Mouse (Mus musculus): ENCODE results near the gene Slc25a36. TPM values are rescaled to one million over a fixed set of nuclear protein-coding genes. Genes with fewer than 3 reads are reported as not detected.

Gene Slc25a36
- polyA plus RNA-seq, 1 experiment from 2014 or later: 8.0 TPM

DNA sequence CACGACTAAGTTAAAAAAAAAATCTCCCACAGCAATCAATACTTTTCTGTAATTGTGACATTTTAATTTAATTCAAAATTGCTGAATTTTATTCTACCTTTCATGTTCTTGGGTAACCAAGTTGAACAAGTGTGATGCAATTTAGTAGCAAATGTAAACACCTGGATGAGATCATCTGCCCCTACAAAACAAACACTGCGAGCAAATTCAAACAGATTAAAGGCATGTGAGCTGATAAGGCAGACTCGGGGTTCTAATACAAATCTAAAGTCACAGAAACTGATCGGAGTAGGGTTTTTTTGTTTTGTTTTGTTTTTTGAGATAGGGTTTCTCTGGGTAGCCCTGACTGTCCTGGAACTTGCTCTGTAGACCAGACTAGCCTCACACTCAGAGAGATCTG, 12.0 kb downstream of the Slc25a36 start:
- Histone ChIP-seq H3K27me3 (ENCODE audit: control insufficient read depth, insufficient read depth, low read depth, low read length) (peaks cover 18% of the 10 kb centered on the region), H3K9ac (ENCODE audit: low read depth, low read length) (no peak overlapping the region), H3K27ac (ENCODE audit: low read length) (no peak overlapping the region), H3K4me2 (ENCODE audit: low read depth, low read length) (no peak overlapping the region), H3K4me1 (ENCODE audit: control insufficient read depth, low read depth, low read length) (peaks cover 4% of the 10 kb centered on the region), H3K36me3 (ENCODE audit: control insufficient read depth, insufficient read depth) (no peaks in the 10 kb centered on the region; the same call in none of the 2 replicates), H3K4me3 (ENCODE audit: low read depth, low read length) (no peak overlapping the region), H3K9me3 (replicated peaks; ENCODE audit: control insufficient read depth, low read length) (no peaks in the 10 kb centered on the region)
- 34% methylated on average over 4 of the region's 4 CpGs for WGBS (ENCODE audit: insufficient replicate concordance)
- peak; percentile 30; the same call in 1 of the 2 replicates for ATAC-seq (ENCODE audit: low read depth)

DNA sequence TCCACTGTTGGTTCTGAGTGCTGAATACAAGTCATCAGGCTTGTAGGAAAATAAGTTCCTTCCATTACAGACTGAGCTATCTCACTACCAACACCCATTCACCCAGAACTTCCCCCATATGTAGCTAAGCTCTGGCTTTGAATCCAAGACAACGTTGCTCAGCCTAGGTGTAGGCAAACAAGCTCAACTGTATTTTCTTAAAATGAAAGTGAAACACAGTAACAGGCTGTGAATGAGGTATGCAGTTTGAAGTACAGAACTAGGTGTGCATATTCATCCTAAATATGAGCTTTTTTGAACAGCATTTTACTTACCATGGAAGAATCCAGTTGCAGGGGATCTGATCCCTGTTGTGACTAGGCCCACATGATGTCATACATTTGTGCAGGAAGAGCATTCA, 14.8 kb downstream of the Slc25a36 start:
- H3K27me3 ChIP-seq (ENCODE audit: control insufficient read depth, insufficient read depth, low read depth, low read length): peaks cover 14% of the 10 kb centered on the region
- WGBS (ENCODE audit: insufficient replicate concordance): 60% methylated on average over 1 of the region's 1 CpGs
- no peak overlapping the region for H3K9ac ChIP-seq (ENCODE audit: low read depth, low read length)
- H3K9me3 ChIP-seq (replicated peaks; ENCODE audit: control insufficient read depth, low read length): no peaks in the 10 kb centered on the region
- H3K27ac ChIP-seq (ENCODE audit: low read length): no peak overlapping the region
- no peaks in the 10 kb centered on the region; the same call in none of the 2 replicates for H3K36me3 ChIP-seq (ENCODE audit: control insufficient read depth, insufficient read depth)
- no peaks in the 10 kb centered on the region for H3K4me1 ChIP-seq (ENCODE audit: control insufficient read depth, low read depth, low read length)
- no peak for ATAC-seq (ENCODE audit: low read depth)
- H3K4me3 ChIP-seq (ENCODE audit: low read depth, low read length): no peak overlapping the region
- no peak overlapping the region for H3K4me2 ChIP-seq (ENCODE audit: low read depth, low read length)

DNA sequence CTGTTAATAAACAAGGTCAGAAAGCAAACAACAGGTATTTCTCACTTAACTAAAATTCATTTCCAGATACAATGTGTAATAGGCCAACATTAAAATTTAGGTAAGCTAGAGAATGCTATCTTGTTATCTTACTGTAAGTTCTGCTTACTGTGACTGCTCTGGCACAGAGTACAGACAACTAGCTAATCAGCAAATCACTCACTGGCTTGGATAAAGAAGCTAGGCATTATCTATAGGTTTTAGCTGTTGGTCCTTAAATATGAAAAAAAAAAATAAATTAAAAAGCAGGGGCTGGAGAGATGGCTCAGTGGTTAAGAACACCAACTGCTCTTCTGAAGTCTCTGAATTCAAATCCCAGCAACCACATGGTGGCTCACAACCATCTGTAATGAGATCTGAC, 23.1 kb downstream of the Slc25a36 start:
- H3K9ac ChIP-seq (ENCODE audit: low read depth, low read length): no peak overlapping the region
- no peak overlapping the region for H3K27ac ChIP-seq (ENCODE audit: low read length)
- no peaks in the 10 kb centered on the region; the same call in 1 of the 2 replicates for H3K27me3 ChIP-seq (ENCODE audit: control insufficient read depth, insufficient read depth, low read depth, low read length)
- no peaks in the 10 kb centered on the region; the same call in 1 of the 2 replicates for H3K36me3 ChIP-seq (ENCODE audit: control insufficient read depth, insufficient read depth)
- H3K9me3 ChIP-seq (replicated peaks; ENCODE audit: control insufficient read depth, low read length): no peaks in the 10 kb centered on the region
- no peaks in the 10 kb centered on the region for H3K4me1 ChIP-seq (ENCODE audit: control insufficient read depth, low read depth, low read length)
- H3K4me3 ChIP-seq (ENCODE audit: low read depth, low read length): no peak overlapping the region
- H3K4me2 ChIP-seq (ENCODE audit: low read depth, low read length): no peak overlapping the region
- ATAC-seq (ENCODE audit: low read depth): no peak

DNA sequence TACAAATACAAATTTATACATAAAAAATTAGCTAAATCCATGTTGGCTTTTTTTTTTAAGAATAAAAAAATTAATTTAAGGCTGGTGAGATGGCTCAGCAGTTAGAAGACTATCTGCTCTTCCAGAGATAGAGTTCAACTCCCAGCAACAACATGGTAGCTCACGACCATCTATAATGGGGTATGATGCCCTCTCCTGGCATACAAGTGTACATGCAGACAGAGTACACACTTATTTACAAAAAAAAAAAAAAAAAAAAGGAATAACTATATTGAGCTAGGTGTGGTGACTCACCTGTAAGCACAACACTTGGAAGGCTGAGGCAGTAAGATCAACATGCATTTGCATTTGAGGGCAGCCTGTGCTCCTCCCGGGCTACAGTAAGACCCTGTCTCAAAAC, 26.3 kb downstream of the Slc25a36 start:
- no peaks in the 10 kb centered on the region for H3K27me3 ChIP-seq (ENCODE audit: control insufficient read depth, insufficient read depth, low read depth, low read length)
- no peak overlapping the region for H3K4me3 ChIP-seq (ENCODE audit: low read depth, low read length)
- no peak for ATAC-seq (ENCODE audit: low read depth)
- 69% methylated on average over 2 of the region's 2 CpGs for WGBS (ENCODE audit: insufficient replicate concordance)
- no peaks in the 10 kb centered on the region; the same call in 1 of the 2 replicates for H3K36me3 ChIP-seq (ENCODE audit: control insufficient read depth, insufficient read depth)
- H3K9me3 ChIP-seq (replicated peaks; ENCODE audit: control insufficient read depth, low read length): no peaks in the 10 kb centered on the region
- no peak overlapping the region for H3K27ac ChIP-seq (ENCODE audit: low read length)
- no peaks in the 10 kb centered on the region for H3K4me1 ChIP-seq (ENCODE audit: control insufficient read depth, low read depth, low read length)
- no peak overlapping the region for H3K9ac ChIP-seq (ENCODE audit: low read depth, low read length)
- H3K4me2 ChIP-seq (ENCODE audit: low read depth, low read length): no peak overlapping the region

DNA sequence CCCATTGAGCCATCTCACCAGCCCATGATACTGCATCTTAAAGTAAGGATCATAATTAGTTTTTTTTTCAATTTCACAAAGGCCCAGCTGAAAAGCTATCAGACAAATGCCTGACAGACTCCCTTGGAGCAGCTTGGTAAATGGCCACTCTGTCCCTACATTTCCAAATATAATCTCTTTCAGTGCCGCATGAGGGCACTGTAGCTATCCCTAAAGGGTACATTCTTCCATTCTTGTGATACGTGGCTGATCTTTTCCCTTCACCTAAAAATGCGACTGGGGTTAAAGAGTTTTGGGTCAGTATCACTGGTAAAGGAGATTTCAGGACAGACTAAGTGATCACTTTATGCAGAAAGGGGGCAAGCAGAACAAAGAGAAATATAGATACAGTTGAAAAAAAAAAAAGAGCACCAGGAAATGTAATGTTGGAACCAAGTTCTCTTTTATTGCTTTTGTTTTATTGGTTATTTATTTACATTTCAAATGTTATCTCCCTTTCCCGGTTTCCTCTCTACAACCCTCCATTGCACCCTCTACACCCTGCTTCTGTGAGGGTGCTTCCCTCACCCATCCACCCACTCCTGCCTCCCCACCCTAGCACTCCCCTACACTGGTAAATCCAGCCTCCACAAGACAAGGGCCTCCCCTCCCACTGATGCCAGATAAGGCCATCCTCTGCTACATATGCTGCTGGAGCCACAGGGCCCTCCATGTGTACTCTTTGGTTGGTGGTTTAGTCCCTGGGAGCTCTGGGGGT, 29.7 kb downstream of the Slc25a36 start:
- Histone ChIP-seq H3K27ac (ENCODE audit: low read length) (no peak overlapping the region), H3K4me1 (ENCODE audit: control insufficient read depth, low read depth, low read length) (no peaks in the 10 kb centered on the region), H3K27me3 (ENCODE audit: control insufficient read depth, insufficient read depth, low read depth, low read length) (no peaks in the 10 kb centered on the region), H3K36me3 (ENCODE audit: control insufficient read depth, insufficient read depth) (no peaks in the 10 kb centered on the region; the same call in 1 of the 2 replicates), H3K9ac (ENCODE audit: low read depth, low read length) (no peak overlapping the region), H3K9me3 (replicated peaks; ENCODE audit: control insufficient read depth, low read length) (no peaks in the 10 kb centered on the region), H3K4me2 (ENCODE audit: low read depth, low read length) (no peak overlapping the region), H3K4me3 (ENCODE audit: low read depth, low read length) (no peak overlapping the region)
- WGBS (ENCODE audit: insufficient replicate concordance): 74% methylated on average over 4 of the region's 4 CpGs
- ATAC-seq (ENCODE audit: low read depth): no peak

DNA sequence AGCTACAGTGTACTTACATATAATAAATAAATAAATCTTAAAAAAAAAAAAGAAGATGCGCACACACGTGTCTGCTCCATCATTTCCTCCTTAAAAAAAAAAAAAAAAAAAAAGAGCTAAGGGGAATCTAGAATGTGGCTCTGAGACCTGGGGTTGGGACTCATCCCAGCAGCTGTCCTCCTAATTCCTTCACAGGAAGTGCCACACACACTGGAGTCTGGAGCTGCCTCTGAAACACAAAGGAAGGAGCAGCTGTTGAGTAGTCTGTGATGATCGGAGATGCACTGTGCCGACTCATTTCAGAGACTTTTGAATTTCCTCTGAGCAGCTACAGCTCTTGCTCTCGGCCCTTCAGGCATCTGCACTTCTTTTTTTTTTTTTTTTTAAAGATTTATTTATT, 41.0 kb downstream of the Slc25a36 start:
- H3K9ac ChIP-seq (ENCODE audit: low read depth, low read length): no peak overlapping the region
- 73% methylated on average over 5 of the region's 5 CpGs for WGBS (ENCODE audit: insufficient replicate concordance)
- no peaks in the 10 kb centered on the region for H3K4me1 ChIP-seq (ENCODE audit: control insufficient read depth, low read depth, low read length)
- H3K4me3 ChIP-seq (ENCODE audit: low read depth, low read length): no peak overlapping the region
- H3K27me3 ChIP-seq (ENCODE audit: control insufficient read depth, insufficient read depth, low read depth, low read length): no peaks in the 10 kb centered on the region
- H3K27ac ChIP-seq (ENCODE audit: low read length): no peak overlapping the region
- H3K4me2 ChIP-seq (ENCODE audit: low read depth, low read length): no peak overlapping the region
- H3K9me3 ChIP-seq (replicated peaks; ENCODE audit: control insufficient read depth, low read length): no peaks in the 10 kb centered on the region
- no peak for ATAC-seq (ENCODE audit: low read depth)
- no peaks in the 10 kb centered on the region for H3K36me3 ChIP-seq (ENCODE audit: control insufficient read depth, insufficient read depth)

DNA sequence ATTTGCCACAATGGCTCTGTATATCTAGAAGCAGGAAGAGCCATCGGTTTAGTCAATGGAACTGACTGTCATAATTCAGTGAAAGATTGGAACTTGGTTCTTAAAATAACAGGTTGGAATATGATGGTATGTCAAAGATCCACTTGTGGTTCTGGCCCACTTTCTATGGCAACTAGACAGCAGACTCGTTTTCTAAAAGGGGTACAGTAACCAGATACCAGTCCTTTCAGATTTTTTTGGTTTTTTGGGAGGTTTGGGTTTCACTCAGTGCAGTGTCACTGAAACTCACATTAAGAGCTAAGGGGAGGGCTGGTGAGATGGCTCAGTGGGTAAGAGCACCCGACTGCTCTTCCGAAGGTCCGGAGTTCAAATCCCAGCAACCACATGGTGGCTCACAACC, 41.5 kb downstream of the Slc25a36 start:
- Histone ChIP-seq H3K9me3 (replicated peaks; ENCODE audit: control insufficient read depth, low read length) (no peaks in the 10 kb centered on the region), H3K4me2 (ENCODE audit: low read depth, low read length) (no peak overlapping the region), H3K27me3 (ENCODE audit: control insufficient read depth, insufficient read depth, low read depth, low read length) (no peaks in the 10 kb centered on the region), H3K4me3 (ENCODE audit: low read depth, low read length) (no peak overlapping the region), H3K4me1 (ENCODE audit: control insufficient read depth, low read depth, low read length) (no peaks in the 10 kb centered on the region), H3K27ac (ENCODE audit: low read length) (no peak overlapping the region), H3K9ac (ENCODE audit: low read depth, low read length) (no peak overlapping the region), H3K36me3 (ENCODE audit: control insufficient read depth, insufficient read depth) (no peaks in the 10 kb centered on the region)
- no peak for ATAC-seq (ENCODE audit: low read depth)
- 86% methylated on average over 5 of the region's 5 CpGs for WGBS (ENCODE audit: insufficient replicate concordance)

DNA sequence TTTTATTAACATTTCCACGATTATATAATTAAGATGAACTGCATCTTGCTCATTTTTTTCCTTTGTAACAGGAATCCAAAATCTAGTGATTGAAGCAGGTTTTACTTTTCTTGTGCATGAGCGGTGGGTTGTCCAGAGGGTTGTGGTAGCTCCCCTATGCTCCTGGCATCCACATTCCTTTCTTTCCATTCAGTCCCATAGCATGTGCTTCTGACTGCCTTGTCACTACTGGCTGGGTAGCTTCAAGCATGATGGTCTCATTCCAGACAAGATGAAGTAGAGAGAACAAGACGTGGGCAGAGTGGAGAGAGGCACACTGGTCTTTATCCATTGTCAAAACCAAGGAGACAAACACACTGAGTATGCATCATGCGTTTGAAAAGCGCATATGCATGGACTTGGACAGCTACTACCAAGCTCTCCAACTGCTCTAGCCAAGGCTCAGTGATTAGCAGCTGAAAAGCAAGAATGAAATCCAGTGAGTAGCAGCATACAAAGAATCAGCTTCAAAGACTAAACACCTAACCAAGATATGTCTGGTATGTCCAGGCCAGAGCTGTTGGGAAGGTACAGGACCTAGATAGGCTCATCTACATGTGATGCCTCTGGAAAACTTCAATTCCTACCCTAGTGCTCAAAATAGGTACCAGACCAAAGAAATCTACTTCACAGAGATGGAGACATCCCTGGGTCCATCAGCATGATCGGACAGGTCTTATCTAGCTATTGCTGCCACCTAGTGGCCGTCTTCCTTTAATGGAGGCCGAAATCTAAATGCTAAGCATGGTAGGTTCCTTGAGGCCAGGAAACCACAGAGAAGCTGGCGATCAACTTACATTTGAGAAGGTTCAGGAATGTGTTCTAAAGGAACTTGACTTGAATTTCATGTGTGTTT, 42.5 kb downstream of the Slc25a36 start:
- 47% methylated on average over 9 of the region's 9 CpGs for WGBS (ENCODE audit: insufficient replicate concordance)
- Histone ChIP-seq H3K9me3 (replicated peaks; ENCODE audit: control insufficient read depth, low read length) (no peaks in the 10 kb centered on the region), H3K9ac (ENCODE audit: low read depth, low read length) (no peak overlapping the region), H3K27ac (ENCODE audit: low read length) (no peak overlapping the region), H3K36me3 (ENCODE audit: control insufficient read depth, insufficient read depth) (no peaks in the 10 kb centered on the region), H3K4me2 (ENCODE audit: low read depth, low read length) (no peak overlapping the region), H3K4me3 (ENCODE audit: low read depth, low read length) (no peak overlapping the region), H3K4me1 (ENCODE audit: control insufficient read depth, low read depth, low read length) (no peaks in the 10 kb centered on the region), H3K27me3 (ENCODE audit: control insufficient read depth, insufficient read depth, low read depth, low read length) (no peaks in the 10 kb centered on the region)
- ATAC-seq (ENCODE audit: low read depth): no peak

DNA sequence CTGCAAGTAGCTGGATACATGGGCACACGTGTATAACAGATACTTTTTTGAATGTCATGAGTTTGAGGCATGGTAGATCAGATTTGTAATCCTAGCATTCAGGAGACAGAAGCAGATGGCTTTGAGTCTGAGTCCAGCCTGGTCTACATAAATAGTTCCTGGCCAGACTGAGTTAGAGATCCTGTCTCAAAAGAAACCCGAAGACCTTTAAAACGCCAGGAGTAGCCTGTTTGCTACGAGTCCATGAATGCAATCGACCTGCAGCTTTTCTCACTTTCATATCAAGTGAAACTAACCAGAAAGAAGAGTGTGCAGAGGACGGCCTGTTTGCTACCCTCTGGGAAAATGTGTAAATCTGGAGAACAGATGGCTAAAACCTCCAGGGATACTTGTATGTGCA, 43.2 kb downstream of the Slc25a36 start:
- no peaks in the 10 kb centered on the region for H3K4me1 ChIP-seq (ENCODE audit: control insufficient read depth, low read depth, low read length)
- no peaks in the 10 kb centered on the region for H3K36me3 ChIP-seq (ENCODE audit: control insufficient read depth, insufficient read depth)
- H3K9me3 ChIP-seq (replicated peaks; ENCODE audit: control insufficient read depth, low read length): no peaks in the 10 kb centered on the region
- WGBS (ENCODE audit: insufficient replicate concordance): 69% methylated on average over 6 of the region's 6 CpGs
- H3K4me2 ChIP-seq (ENCODE audit: low read depth, low read length): no peak overlapping the region
- no peak for ATAC-seq (ENCODE audit: low read depth)
- H3K9ac ChIP-seq (ENCODE audit: low read depth, low read length): no peak overlapping the region
- no peaks in the 10 kb centered on the region for H3K27me3 ChIP-seq (ENCODE audit: control insufficient read depth, insufficient read depth, low read depth, low read length)
- no peak overlapping the region for H3K4me3 ChIP-seq (ENCODE audit: low read depth, low read length)
- no peak overlapping the region for H3K27ac ChIP-seq (ENCODE audit: low read length)
